Comparison of ENCODE assay signal across 26 mouse cellular contexts in the genomic region with DNA sequence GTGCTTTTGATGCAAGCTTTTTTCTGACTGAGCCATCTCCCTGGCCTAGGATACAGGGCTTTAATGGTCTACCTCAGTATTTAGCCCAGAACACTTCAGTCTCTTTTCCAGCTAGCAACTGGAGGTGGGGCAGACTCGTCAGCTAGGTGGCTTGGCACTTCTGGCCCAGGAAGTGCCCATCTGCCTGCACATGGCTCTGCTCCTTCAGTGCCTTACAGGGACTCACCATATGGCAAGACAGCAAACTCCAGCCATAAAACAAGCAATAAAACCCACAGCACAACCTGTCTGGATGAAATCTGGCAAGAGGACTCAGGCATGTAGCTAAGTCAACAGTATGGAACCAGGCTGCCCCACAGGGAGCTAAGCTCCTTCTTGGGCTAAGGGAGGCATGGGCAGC. TPM values are rescaled to one million over a fixed set of nuclear protein-coding genes. Genes with fewer than 3 reads are reported as not detected.
DNase-seq lines count a peak whose midpoint lies in the region; ATAC-seq lines count a peak whose summit lies in the region.
"Had no signal": no experiment of that assay in that cellular context is flagged by ENCODE, and none has a peak within 500 bp of the region (broad histone marks: within the 10 kb centered on the region; RNA-seq: fewer than 3 reads in every experiment).

No protein-coding gene starts in this region.

- H3K9me3 ChIP-seq in intestine, embryonic 16.5 days (ENCODE audit: control insufficient read depth, low read length), result no peaks in the 10 kb centered on the region
- H3K9me3 ChIP-seq: embryonic facial prominence, embryonic 12.5 days; forebrain, embryonic 13.5 days; limb, embryonic 13.5 days; liver, embryonic 13.5 days; neural tube, embryonic 15.5 days had no signal

- no peak overlapping the region for H3K4me2 ChIP-seq in intestine, embryonic 16.5 days (ENCODE audit: low read depth, low read length)
- H3K4me2 ChIP-seq: embryonic facial prominence, embryonic 12.5 days; forebrain, embryonic 13.5 days; heart, embryonic 11.5 days; limb, embryonic 13.5 days; liver, embryonic 13.5 days; lung, embryonic 14.5 days; neural tube, embryonic 15.5 days had no signal

- H3K4me1 ChIP-seq in intestine, embryonic 16.5 days (ENCODE audit: control insufficient read depth, insufficient read depth, low read length), result no peaks in the 10 kb centered on the region
- H3K4me1 ChIP-seq: embryonic facial prominence, embryonic 12.5 days; liver, embryonic 13.5 days had no signal

- no peak overlapping the region for H3K9ac ChIP-seq in intestine, embryonic 16.5 days (ENCODE audit: low read depth, low read length)
- H3K9ac ChIP-seq: embryonic facial prominence, embryonic 12.5 days; forebrain, embryonic 13.5 days; limb, embryonic 13.5 days; liver, embryonic 13.5 days; lung, embryonic 14.5 days; neural tube, embryonic 15.5 days had no signal

- no peaks in the 10 kb centered on the region for H3K27me3 ChIP-seq in intestine, embryonic 16.5 days (replicated peaks; ENCODE audit: control insufficient read depth, insufficient read depth, low read length)
- H3K27me3 ChIP-seq: embryonic facial prominence, embryonic 12.5 days; forebrain, embryonic 13.5 days; liver, embryonic 13.5 days; neural tube, embryonic 15.5 days had no signal

- H3K27ac ChIP-seq in intestine, embryonic 16.5 days (ENCODE audit: low read length), result no peak overlapping the region
- H3K27ac ChIP-seq: embryonic facial prominence, embryonic 12.5 days; forebrain, embryonic 13.5 days; limb, embryonic 13.5 days; liver, embryonic 13.5 days; neural tube, embryonic 15.5 days had no signal

- ATAC-seq in intestine, embryonic 16.5 days, result no peak
- ATAC-seq: forebrain, embryonic 13.5 days; midbrain, embryonic 16.5 days had no signal

- H3K4me3 ChIP-seq in intestine, embryonic 16.5 days (ENCODE audit: low read length), result no peak overlapping the region
- H3K4me3 ChIP-seq: embryonic facial prominence, embryonic 12.5 days; erythroblast, embryonic 14.5 days; forebrain, embryonic 13.5 days; limb, embryonic 13.5 days; liver, embryonic 13.5 days; neural tube, embryonic 15.5 days had no signal

- WGBS in intestine, embryonic 16.5 days, result 38% methylated on average over 1 of the region's 1 CpGs

- peak; percentile 11 for DNase-seq in layer of hippocampus, adult 11-12 months (ENCODE audit: low spot score)
- no peak for DNase-seq in layer of hippocampus, postnatal 25 days (ENCODE audit: extremely low spot score in 1 of 2, low spot score in 1 of 2)
- DNase-seq in right cerebral cortex, adult 18-20 months, result peak; percentile 34
- no peak for DNase-seq in right cerebral cortex, postnatal 14 days
- DNase-seq in cerebellum, adult 9-11 months, result peak; percentile 50
- DNase-seq in adrenal gland, postnatal 4 days (ENCODE audit: low spot score in 2 of 2), result no peak
- DNase-seq: B cell, adult 2 months; heart, postnatal 10 days; kidney, adult 2 months; kidney, postnatal 10 days; liver, embryonic 13.5 days; lung, embryonic 14.5 days; lung, postnatal 36 days; right cerebral cortex, postnatal 4 days had no signal

- no peaks in the 10 kb centered on the region for H3K36me3 ChIP-seq in intestine, embryonic 16.5 days (ENCODE audit: control insufficient read depth, insufficient read depth, low read length)
- H3K36me3 ChIP-seq: embryonic facial prominence, embryonic 12.5 days; limb, embryonic 13.5 days; liver, embryonic 13.5 days; neural tube, embryonic 15.5 days had no signal

RNA-seq across cellular contexts. Expression of a gene that starts 57.9 kb away (rescaled TPM):
- total RNA-seq in layer of hippocampus, postnatal 25 days (2021), result under 1 TPM; 0.12 to 0.15 TPM
- under 1 TPM; 0.08 to 0.20 TPM for total RNA-seq in adrenal gland, postnatal 4 days (2021)
- 0.05 TPM in 1 of 2 replicates, not detected in the other for polyA plus RNA-seq in intestine, embryonic 16.5 days (2015; fragmentation: Nextera tagmentation; extraction: Ambion mirVana)
- total RNA-seq: megakaryocyte-erythroid progenitor cell, adult 5-6 weeks had no signal
- polyA plus RNA-seq: erythroblast, embryonic 14.5 days; kidney, adult 2 months; limb, embryonic 13.5 days; liver, embryonic 13.5 days; lung, embryonic 14.5 days; stomach, embryonic 16.5 days; thymus, postnatal 0 days; urinary bladder, adult 2 months had no signal

Comparison
In these comparisons a context has a peak if more than half of its experiments do, and no peak if none do; other contexts are left out.
1. DNase-seq: peak in layer of hippocampus, adult 11-12 months (single experiment), right cerebral cortex, adult 18-20 months (single experiment) and cerebellum, adult 9-11 months (single experiment); none in layer of hippocampus, postnatal 25 days (0 of 2), right cerebral cortex, postnatal 14 days (single experiment) and adrenal gland, postnatal 4 days (0 of 2).